Mouse (Mus musculus): ENCODE data around the gene Cep112.

- TF ChIP-seq POLR2A (IDR thresholded peaks at IDR 0.05; ENCODE audit: borderline replicate concordance, insufficient read depth, low read length): no peak
- TF ChIP-seq CTCF (IDR thresholded peaks at IDR 0.05; ENCODE audit: borderline replicate concordance, insufficient read depth, low read depth, low read length): no peak
Measured at GRCm38 (mm10) chr11:108508190-108508589, 83.2 kb downstream of the Cep112 start.

All from cerebellum, adult 2 months (tissue).